Mouse (Mus musculus) stomach, embryonic 14.5 days (tissue): ENCODE results near the gene Mbtps1. TPM values are rescaled to one million over a fixed set of nuclear protein-coding genes. Genes with fewer than 3 reads are reported as not detected.

Experiments
- ATAC-seq: fragments of 200-750 bp; cut with Nextera tagmentation; 2 replicates; pipeline ENCODE4 v1.8.0; 2017; ENCODE audit warnings: low read depth, moderate TSS enrichment; ENCODE audit not compliant: insufficient number of reproducible peaks, insufficient read depth, low FRiP score
- H3K27ac ChIP-seq: fragments of 300-500 bp; sonication (generic); 2 replicates; pipeline ENCODE4 v1.5.1; 2014; ENCODE audit warnings: mild to moderate bottlenecking, low read length, moderate library complexity, mixed read lengths
- H3K27me3 ChIP-seq: fragments of 300-500 bp; sonication (generic); 2 replicates; pipeline ENCODE4 v1.6.1; 2014; ENCODE audit warnings: low read length, control low read depth, mixed read lengths; ENCODE audit not compliant: control insufficient read depth, insufficient read depth
- H3K36me3 ChIP-seq: fragments of 300-500 bp; sonication (generic); 2 replicates; pipeline ENCODE4 v1.6.1; 2014; ENCODE audit warnings: mild to moderate bottlenecking, control low read depth, low read length, moderate library complexity, mixed read lengths; ENCODE audit not compliant: control insufficient read depth, insufficient read depth
- H3K4me1 ChIP-seq: fragments of 300-500 bp; sonication (generic); 2 replicates; pipeline ENCODE4 v1.6.1; 2014; ENCODE audit warnings: low read length, control low read depth, mixed read lengths; ENCODE audit not compliant: control insufficient read depth, insufficient read depth
- H3K4me2 ChIP-seq: fragments of 300-500 bp; sonication (generic); replicated peaks from 2 replicates; pipeline ENCODE4 v1.6.1; 2014; ENCODE audit warnings: low read depth, low read length, control low read depth
- H3K4me3 ChIP-seq: fragments of 300-500 bp; sonication (generic); 2 replicates; pipeline ENCODE4 v1.5.1; 2014; ENCODE audit warnings: low read depth, low read length, control low read depth
- H3K9ac ChIP-seq: fragments of 300-500 bp; sonication (generic); replicated peaks from 2 replicates; pipeline ENCODE4 v1.6.1; 2014; ENCODE audit warnings: low read depth, mild to moderate bottlenecking, control low read depth, low read length, moderate library complexity, mixed read lengths
- H3K9me3 ChIP-seq: fragments of 300-500 bp; sonication (generic); 2 replicates; pipeline ENCODE4 v1.6.1; 2016; ENCODE audit warnings: low read depth, low read length, control low read depth; ENCODE audit not compliant: control insufficient read depth
- WGBS: fragments of 180-500 bp; shearing (Covaris S2); extraction: QIAGEN DNeasy Blood & Tissue Kit; methylation state at CpG from one replicate; pipeline ENCODE4 v1.1.7; 2014; 5-methylcytosine and 5-hydroxymethylcytosine counted together
- polyA plus RNA-seq: library from polyadenylated mRNA; unstranded; fragments of >200 nt; fragmentation: Nextera tagmentation; extraction: Ambion mirVana; gene quantifications from 2 replicates; pipeline ENCODE4 v1.2.1, GENCODE M21; 2014

Gene Mbtps1
- polyA plus RNA-seq, 1 experiment from 2014 or later, result 115 TPM

DNA sequence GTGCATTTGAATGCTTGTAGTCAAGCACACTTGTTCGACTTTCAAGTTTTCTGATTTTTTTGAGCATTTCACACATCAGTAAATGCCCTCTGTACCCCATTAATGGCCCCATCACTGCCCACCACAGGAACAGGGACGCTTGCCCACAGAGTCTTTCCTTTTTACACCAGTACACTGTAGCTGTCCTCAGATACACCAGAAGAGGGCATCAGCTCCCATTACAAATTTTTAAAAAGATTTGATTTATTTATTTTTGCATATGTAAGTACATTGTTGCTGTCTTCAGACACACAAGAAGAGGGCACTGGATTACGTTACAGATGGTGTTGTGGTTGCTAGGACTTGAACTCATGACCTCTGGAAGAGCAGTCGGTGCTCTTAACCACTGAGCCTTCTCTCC is 29.8 kb upstream of the Mbtps1 start:
- Histone ChIP-seq H3K9ac (no peak overlapping the region), H3K27me3 (no peaks in the 10 kb centered on the region), H3K4me1 (no peaks in the 10 kb centered on the region), H3K27ac (no peak overlapping the region), H3K4me3 (no peak overlapping the region), H3K36me3 (no peaks in the 10 kb centered on the region), H3K4me2 (no peak overlapping the region), H3K9me3 (no peaks in the 10 kb centered on the region)
- WGBS, result 63% methylated on average over 4 of the region's 4 CpGs
- no peak for ATAC-seq

DNA sequence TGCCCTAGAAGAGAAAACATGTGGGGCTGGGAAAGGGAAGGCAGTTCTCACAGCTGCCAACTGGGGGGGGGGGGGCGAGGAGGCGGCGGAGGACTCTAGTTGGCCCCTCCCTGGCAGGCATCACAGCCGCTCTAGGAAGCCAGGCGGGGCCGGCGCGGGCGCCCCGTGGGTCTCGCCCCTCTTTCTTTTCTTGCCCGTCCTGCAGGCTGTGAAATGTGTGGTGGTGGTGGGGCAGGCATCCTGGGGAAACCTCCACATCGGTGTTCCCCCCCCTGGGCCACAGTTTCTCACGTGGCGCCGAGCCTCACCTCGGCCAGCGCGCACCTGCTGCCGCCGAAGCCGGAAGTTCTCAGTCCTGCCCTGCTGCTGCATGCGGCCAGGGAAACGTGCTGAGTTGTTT is 27.4 kb upstream of the Mbtps1 start:
- H3K9me3 ChIP-seq, result no peaks in the 10 kb centered on the region
- peak overlapping the region; percentile 50 for H3K4me2 ChIP-seq
- no peaks in the 10 kb centered on the region for H3K4me1 ChIP-seq
- H3K4me3 ChIP-seq, result peak overlapping the region; percentile 15
- ATAC-seq, result peak; percentile 49; the same call in 1 of the 2 replicates
- WGBS, result 13% methylated on average over 23 of the region's 24 CpGs
- H3K9ac ChIP-seq, result no peak overlapping the region
- H3K27me3 ChIP-seq, result no peaks in the 10 kb centered on the region
- H3K27ac ChIP-seq, result no peak overlapping the region
- no peaks in the 10 kb centered on the region for H3K36me3 ChIP-seq

DNA sequence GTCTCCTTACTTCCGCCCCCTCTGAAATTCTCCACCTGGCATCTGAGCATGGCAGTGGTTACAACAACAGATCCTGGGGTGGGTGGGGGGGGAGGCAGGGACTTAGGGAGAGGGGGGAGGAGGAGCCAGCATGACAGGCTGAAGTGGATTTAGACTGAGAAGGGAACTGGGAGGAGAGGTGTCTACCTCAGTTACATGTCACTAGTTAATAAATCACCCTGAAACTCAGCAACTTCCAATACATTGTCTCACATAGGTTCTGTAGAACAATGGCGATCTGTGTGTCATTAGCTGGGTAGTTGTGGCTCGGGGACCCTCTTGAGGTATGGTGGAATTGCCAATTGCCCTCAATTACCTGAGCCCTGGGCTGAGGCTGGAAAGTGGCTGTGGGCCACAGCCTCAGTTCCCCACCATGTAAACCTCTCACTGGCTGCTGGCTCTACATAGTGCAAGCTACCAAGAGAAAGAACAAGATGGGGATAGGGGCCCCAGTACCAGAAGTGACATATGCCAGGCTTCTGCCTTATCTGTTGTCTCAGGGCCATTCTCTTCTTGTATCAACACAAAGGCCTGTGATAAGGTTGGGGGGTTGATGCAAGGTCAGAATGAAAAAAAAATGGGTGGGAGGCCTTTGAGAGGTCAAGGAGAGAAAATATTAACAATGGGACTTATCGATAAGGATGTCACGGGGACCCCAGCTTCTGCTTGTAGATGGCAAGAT is 22.1 kb upstream of the Mbtps1 start:
- Histone ChIP-seq H3K9ac (no peak overlapping the region), H3K36me3 (no peaks in the 10 kb centered on the region), H3K9me3 (no peaks in the 10 kb centered on the region), H3K27me3 (no peaks in the 10 kb centered on the region), H3K27ac (no peak overlapping the region), H3K4me3 (no peak overlapping the region), H3K4me2 (no peak overlapping the region), H3K4me1 (no peaks in the 10 kb centered on the region)
- no peak for ATAC-seq
- WGBS, result 67% methylated on average over 5 of the region's 5 CpGs

DNA sequence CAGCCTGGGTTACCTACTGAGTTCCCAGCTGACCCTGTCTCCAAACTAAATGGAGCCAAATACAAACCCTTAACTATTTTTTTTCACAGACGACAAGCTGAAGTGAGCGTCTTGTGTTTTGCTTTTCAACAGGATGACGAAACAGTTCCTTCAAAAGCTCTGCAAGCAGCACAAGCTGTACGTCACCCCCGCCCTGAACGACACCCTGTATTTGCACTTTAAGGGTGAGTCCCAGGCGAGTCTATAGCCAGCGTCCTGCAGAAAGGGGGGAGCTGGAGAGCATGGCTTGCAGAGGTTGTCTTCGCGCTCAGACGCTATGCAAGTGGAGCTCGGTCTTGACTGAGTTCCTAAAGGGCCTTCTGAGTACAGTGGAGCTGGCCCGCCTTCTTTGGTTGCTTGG is 20.6 kb upstream of the Mbtps1 start:
- no peak overlapping the region for H3K4me3 ChIP-seq
- H3K27ac ChIP-seq, result no peak overlapping the region
- H3K4me1 ChIP-seq, result peaks cover 2% of the 10 kb centered on the region; the same call in 1 of the 2 replicates
- H3K36me3 ChIP-seq, result no peaks in the 10 kb centered on the region
- WGBS, result 28% methylated on average over 13 of the region's 13 CpGs
- H3K9me3 ChIP-seq, result no peaks in the 10 kb centered on the region
- ATAC-seq, result no peak
- no peak overlapping the region for H3K4me2 ChIP-seq
- H3K27me3 ChIP-seq, result no peaks in the 10 kb centered on the region
- no peak overlapping the region for H3K9ac ChIP-seq

DNA sequence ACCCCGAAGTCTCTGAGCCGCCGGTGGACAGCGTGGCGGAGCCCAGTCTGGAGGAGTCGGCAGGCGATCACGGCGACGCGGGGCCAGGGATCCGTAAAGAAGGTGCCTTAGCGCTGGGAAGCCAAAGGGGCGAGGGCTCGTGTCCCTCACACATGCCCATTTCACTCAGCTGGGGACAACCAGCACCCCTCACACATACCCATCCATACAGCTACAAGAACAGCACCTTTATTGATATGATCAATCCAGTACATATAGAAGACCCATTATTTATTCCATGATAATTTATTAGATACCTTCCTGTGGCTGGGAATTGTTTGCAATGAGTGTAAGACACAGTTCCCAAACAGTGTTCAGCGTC is 16.8 kb upstream of the Mbtps1 start:
- no peak for ATAC-seq
- Histone ChIP-seq H3K9me3 (no peaks in the 10 kb centered on the region), H3K4me2 (peak overlapping the region; percentile 99), H3K36me3 (no peaks in the 10 kb centered on the region), H3K27ac (no peak overlapping the region), H3K9ac (peak overlapping the region; percentile 48), H3K4me1 (peaks cover 2% of the 10 kb centered on the region; the same call in 1 of the 2 replicates), H3K27me3 (no peaks in the 10 kb centered on the region), H3K4me3 (peak overlapping the region; percentile 77)
- 3% methylated on average over 16 of the region's 16 CpGs for WGBS

DNA sequence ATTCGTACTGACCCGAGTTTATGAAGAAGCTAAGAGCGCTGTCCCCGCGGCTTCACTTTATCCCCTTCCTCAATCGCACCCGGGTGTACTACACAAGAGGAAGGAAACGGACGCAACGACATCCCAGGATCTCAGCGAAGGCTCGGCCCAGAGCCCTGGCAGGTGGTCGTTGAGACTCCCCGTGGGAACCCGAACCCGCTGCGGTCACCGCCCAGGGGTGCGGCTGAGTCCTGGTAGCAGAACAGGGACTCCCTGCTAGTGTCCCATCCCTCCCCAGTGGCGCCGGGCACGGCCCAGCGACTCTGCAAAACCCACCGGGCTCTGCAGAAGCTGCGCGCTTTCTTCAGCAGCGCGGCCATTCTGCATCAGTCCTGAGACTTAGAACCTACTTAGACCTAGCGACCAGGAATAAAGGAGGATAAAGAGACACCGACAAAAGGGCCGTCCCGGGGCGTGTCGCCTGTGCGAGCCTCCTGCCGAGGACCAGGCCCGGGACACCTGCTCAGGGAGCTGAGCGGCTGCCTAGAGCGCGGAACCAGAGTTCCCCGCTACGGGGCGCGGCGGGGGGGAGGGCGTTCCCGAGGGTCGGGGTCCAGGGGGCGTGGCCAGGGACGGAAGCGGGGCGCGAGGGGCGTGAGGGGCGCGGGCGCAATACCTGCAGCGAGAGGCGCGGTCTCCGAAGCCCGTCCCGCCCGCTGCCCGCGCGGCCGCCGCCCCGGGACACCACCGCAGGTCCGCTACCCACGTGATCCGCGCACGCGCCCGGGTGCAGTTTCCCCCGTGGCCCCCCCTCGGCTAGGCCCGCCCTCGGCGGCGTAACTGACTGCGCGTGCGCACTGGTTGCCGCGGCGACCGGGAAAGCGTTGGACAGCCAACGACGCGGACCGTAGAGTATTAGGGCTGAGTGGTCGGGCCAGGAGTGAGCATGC is 16.2 kb upstream of the Mbtps1 start, which contains the start of the genes Hsdl1 and Dnaaf1:
Hsdl1 (minus strand) TSS at position 747 of the 929 bp plus-strand sequence.
Dnaaf1 (plus strand) TSS at position 799 of the 929 bp plus-strand sequence.
- WGBS, result under 1% methylated on average over 78 of the region's 97 CpGs
- H3K36me3 ChIP-seq, result no peaks in the 10 kb centered on the region
- H3K4me1 ChIP-seq, result peaks cover 2% of the 10 kb centered on the region; the same call in 1 of the 2 replicates
- peak within 1 kb of the TSS; percentile 77 for H3K4me3 ChIP-seq
- peak; percentile 89 for ATAC-seq
- peak within 1 kb of the TSS; percentile 48 for H3K9ac ChIP-seq
- no peaks in the 10 kb centered on the region for H3K27me3 ChIP-seq
- H3K27ac ChIP-seq, result no peak within 1 kb of the TSS; the same call in 1 of the 2 replicates
- H3K9me3 ChIP-seq, result no peaks in the 10 kb centered on the region
- peak within 1 kb of the TSS; percentile 99 for H3K4me2 ChIP-seq

DNA sequence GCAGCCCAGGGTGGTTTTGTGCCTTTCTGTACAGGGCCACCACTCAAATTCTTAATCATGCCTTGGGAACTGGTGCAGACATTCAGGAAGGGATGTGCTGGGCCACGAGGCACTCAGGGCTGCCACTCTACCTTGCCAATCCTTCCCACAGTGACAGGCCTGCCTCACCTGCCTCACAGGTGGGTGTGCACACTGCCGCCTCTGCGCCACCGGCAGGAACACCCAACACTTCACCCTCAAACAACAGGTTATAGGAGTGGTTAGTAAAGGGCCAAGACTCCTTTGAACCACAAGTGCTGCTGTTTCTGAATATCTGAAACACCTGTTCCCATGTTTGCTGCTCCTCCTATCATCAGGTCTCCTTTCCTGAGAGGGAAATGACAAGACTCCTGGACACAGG is 13.9 kb upstream of the Mbtps1 start:
- Histone ChIP-seq H3K27me3 (no peaks in the 10 kb centered on the region), H3K9ac (no peak overlapping the region), H3K4me3 (no peak overlapping the region), H3K4me2 (no peak overlapping the region), H3K9me3 (no peaks in the 10 kb centered on the region), H3K36me3 (no peaks in the 10 kb centered on the region), H3K27ac (no peak overlapping the region), H3K4me1 (peaks cover 2% of the 10 kb centered on the region; the same call in 1 of the 2 replicates)
- 68% methylated on average over 4 of the region's 4 CpGs for WGBS
- ATAC-seq, result no peak

DNA sequence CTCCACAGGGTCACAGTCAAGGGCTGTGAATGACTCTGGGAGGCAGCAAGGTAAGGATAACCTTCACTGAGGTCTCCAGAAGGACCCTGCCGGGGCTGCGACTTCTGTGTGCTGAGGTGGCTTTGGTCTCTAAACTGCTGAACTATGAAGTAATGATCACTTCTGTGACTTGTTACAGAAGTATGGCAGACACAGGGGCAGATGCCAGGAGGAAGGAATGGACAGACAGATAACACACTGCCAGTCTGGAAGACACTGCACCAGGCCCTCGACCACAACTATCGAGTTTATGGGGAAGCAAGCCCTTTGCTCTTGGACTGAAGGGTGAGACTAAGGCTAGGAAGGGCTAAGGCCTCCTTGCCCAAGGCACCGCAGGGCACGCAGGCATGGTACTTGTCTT is 12.6 kb upstream of the Mbtps1 start:
- Histone ChIP-seq H3K9ac (no peak overlapping the region), H3K4me3 (no peak overlapping the region), H3K9me3 (no peaks in the 10 kb centered on the region), H3K4me2 (no peak overlapping the region), H3K27me3 (no peaks in the 10 kb centered on the region), H3K4me1 (peaks cover 2% of the 10 kb centered on the region; the same call in 1 of the 2 replicates), H3K36me3 (no peaks in the 10 kb centered on the region), H3K27ac (no peak overlapping the region)
- WGBS, result 88% methylated on average over 6 of the region's 6 CpGs
- ATAC-seq, result no peak
